Mouse (Mus musculus): ENCODE data around the gene Hist1h3f. TPM values are rescaled to one million over a fixed set of nuclear protein-coding genes. Genes with fewer than 3 reads are reported as not detected.
A peak's percentile ranks its signal among the peaks of the same experiment; 100 is the strongest.
"Not testable (repeated sequence)": the region's sequence is repeated elsewhere in the genome, so short reads cannot be mapped to it uniquely, and the experiment has no call there.

Hist1h3f gene
- total and polyA plus RNA-seq, 3 experiments = 1.2 to 541 TPM; not detected in 1

DNA sequence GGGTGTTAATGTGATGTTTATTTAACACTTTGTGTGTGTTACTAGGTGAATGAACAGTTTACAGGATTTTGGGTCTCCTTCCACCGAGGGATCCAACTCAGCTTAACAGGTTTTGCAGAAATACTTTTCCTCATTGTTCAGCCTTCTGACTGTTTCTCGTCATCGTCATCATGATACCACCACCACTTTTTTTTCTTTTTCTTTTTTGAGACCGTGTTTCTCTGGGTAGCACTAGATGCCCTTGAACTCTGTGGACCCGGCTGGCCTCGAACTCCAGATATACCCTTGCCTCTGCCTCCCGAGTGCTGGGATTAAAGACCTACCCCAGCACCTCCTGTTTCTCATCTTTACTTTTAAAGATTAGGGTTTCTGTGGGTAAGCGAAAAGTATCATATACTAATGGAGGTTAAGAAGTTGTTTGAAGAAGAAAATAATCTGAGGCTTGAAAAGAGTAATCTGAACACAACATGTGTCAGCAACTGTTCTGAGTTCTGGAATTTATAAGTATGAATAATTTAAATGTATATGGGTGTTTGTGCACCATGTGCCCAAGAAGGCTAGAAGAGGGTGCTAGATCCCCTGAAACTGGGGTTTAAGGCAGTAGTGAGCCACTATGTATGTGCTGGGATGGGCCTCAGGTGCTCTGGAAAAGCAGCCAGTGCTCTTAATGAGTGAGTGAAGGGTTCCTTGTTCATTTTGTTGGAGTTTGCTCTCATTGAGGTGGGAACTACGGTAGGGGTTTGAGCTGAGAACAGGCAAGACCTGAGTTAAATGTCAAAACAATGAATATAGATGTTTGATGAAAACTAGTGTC, 11.4 kb upstream of the Hist1h3f start:
- TF ChIP-seq MAZ (IDR thresholded peaks at IDR 0.05; ENCODE audit: low read depth, low read length) = no peak
- TF ChIP-seq TAL1 (IDR thresholded peaks at IDR 0.05; ENCODE audit: low read length) = no peak
- no peak for TF ChIP-seq RCOR1 (IDR thresholded peaks at IDR 0.05; ENCODE audit: low read depth, low read length)
- no peak for TF ChIP-seq MAFK (IDR thresholded peaks at IDR 0.05; ENCODE audit: borderline replicate concordance, low read depth, low read length)
- no peak for TF ChIP-seq CHD2 (IDR thresholded peaks at IDR 0.05; ENCODE audit: low read length)
- TF ChIP-seq E2F4 (IDR thresholded peaks at IDR 0.05; ENCODE audit: borderline replicate concordance, low read depth, low read length) = no peak
- TF ChIP-seq POLR2AphosphoS2 (IDR thresholded peaks at IDR 0.05; ENCODE audit: low read length) = no peak
- no peak for TF ChIP-seq ZNF384 (IDR thresholded peaks at IDR 0.05; ENCODE audit: low read depth, low read length)
- TF ChIP-seq CTCF (IDR thresholded peaks at IDR 0.05 in 2 of 3, conservative IDR thresholded peaks at IDR 0.05 in 1 of 3; ENCODE audit: control insufficient read depth in 1 of 3, insufficient read depth in 1 of 3, low read depth in 2 of 3, low read length in 3 of 3, poor library complexity in 1 of 3, severe bottlenecking in 1 of 3) = no peak
- H3K79me2 ChIP-seq (ENCODE audit: control insufficient read depth, insufficient read depth, low read length, poor library complexity) = peaks cover 4% of the 10 kb centered on the region; the same call in 1 of the 2 replicates
- H3K27ac ChIP-seq (ENCODE audit: control insufficient read depth, low read depth, low read length) = peak overlapping the region; percentile 100
- H3K9me3 ChIP-seq (replicated peaks; ENCODE audit: insufficient read depth, low read length) = no peaks in the 10 kb centered on the region
- H3K4me3 ChIP-seq (ENCODE audit: control insufficient read depth in 1 of 2, insufficient read depth in 1 of 2, low read depth in 2 of 2, low read length in 2 of 2) = peak overlapping the region; percentile 12 to 51
- peak overlapping the region; percentile 84 for H3K9ac ChIP-seq (ENCODE audit: control insufficient read depth, low read depth, low read length, poor library complexity, severe bottlenecking)
- no peaks in the 10 kb centered on the region for H3K27me3 ChIP-seq (ENCODE audit: control insufficient read depth in 1 of 2, insufficient read depth in 2 of 2, low read length in 2 of 2)
- peaks cover 0 to 29% of the 10 kb centered on the region in 2 experiments; a peak in 2 of 4 replicates for H3K36me3 ChIP-seq (ENCODE audit: control insufficient read depth in 1 of 2, insufficient read depth in 2 of 2, low read length in 2 of 2)
- peak; percentile 78 for DNase-seq (ENCODE audit: low read depth, low spot score)
- peaks cover 0 to 4% of the 10 kb centered on the region in 2 experiments; a peak in 2 of 4 replicates for H3K4me1 ChIP-seq (ENCODE audit: control insufficient read depth in 1 of 2, insufficient read depth in 2 of 2, low read length in 2 of 2)

DNA sequence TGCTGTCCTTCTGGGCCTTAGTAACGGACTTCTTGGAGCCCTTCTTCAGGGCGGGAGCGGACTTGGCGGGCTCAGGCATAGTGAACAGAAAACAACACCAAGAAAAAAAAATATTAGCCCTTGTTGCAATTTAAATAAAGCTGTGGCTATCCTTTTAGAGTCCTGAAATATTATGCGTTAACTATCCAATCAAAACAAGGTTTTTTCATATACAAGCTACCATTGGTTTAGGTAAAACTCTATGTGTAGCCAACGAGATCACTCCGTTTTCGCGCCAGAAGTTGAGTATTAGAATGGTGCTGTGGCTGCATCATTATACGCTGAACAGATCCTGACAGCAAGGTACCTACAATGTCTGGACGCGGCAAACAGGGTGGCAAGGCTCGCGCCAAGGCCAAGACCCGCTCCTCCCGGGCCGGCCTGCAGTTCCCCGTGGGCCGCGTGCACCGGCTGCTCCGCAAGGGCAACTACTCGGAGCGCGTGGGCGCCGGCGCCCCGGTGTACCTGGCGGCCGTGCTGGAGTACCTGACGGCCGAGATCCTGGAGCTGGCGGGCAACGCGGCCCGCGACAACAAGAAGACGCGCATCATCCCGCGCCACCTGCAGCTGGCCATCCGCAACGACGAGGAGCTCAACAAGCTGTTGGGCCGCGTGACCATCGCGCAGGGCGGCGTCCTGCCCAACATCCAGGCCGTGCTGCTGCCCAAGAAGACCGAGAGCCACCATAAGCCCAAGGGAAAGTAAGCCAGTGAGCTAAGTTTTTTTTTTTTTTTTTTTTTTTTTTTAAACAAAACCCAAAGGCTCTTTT, 10.1 kb upstream of the Hist1h3f start, which contains the start of gene Hist1h2af:
Gene Hist1h2af, plus strand, starts transcription at position 347 of the 808 bp plus-strand sequence.
- DNase-seq (ENCODE audit: low read depth, low spot score) = peak; percentile 96
- H3K27me3 ChIP-seq (ENCODE audit: control insufficient read depth in 1 of 2, insufficient read depth in 2 of 2, low read length in 2 of 2); H3K4me1 ChIP-seq (ENCODE audit: control insufficient read depth in 1 of 2, insufficient read depth in 2 of 2, low read length in 2 of 2); H3K9me3 ChIP-seq (replicated peaks; ENCODE audit: insufficient read depth, low read length); H3K79me2 ChIP-seq (ENCODE audit: control insufficient read depth, insufficient read depth, low read length, poor library complexity): not testable (repeated sequence)
- Histone ChIP-seq H3K4me3 (ENCODE audit: control insufficient read depth in 1 of 2, insufficient read depth in 1 of 2, low read depth in 2 of 2, low read length in 2 of 2) (peak within 1 kb of the TSS; percentile 35 to 67), H3K9ac (ENCODE audit: control insufficient read depth, low read depth, low read length, poor library complexity, severe bottlenecking) (peak within 1 kb of the TSS; percentile 95), H3K36me3 (ENCODE audit: control insufficient read depth in 1 of 2, insufficient read depth in 2 of 2, low read length in 2 of 2) (peaks cover 0 to 28% of the 10 kb centered on the region in 2 experiments; a peak in 2 of 4 replicates), H3K27ac (ENCODE audit: control insufficient read depth, low read depth, low read length) (peak within 1 kb of the TSS; percentile 100)
- TF ChIP-seq TBP (IDR thresholded peaks at IDR 0.05; ENCODE audit: low read depth, low read length) = peak; percentile 97
- TF ChIP-seq POLR2A (IDR thresholded peaks at IDR 0.05; ENCODE audit: control insufficient read depth in 1 of 2, insufficient read depth in 1 of 2, low read depth in 1 of 2, low read length in 2 of 2, poor library complexity in 1 of 2) = peak; percentile 66 to 74; a peak in 3 of 4 replicates
- 0 out of 2 replicates have a peak, but pooled peaks have one; percentile 24 for TF ChIP-seq POLR2AphosphoS5 (IDR thresholded peaks at IDR 0.05; ENCODE audit: borderline replicate concordance, low read depth, low read length)

Measured in MEL (cell line).